Mouse (Mus musculus): ENCODE results near the gene Ssc4d. TPM values are rescaled to one million over a fixed set of nuclear protein-coding genes. Genes with fewer than 3 reads are reported as not detected.

The Ssc4d gene
- polyA plus RNA-seq, 2 experiments, result 2.1 to 2.8 TPM

DNA sequence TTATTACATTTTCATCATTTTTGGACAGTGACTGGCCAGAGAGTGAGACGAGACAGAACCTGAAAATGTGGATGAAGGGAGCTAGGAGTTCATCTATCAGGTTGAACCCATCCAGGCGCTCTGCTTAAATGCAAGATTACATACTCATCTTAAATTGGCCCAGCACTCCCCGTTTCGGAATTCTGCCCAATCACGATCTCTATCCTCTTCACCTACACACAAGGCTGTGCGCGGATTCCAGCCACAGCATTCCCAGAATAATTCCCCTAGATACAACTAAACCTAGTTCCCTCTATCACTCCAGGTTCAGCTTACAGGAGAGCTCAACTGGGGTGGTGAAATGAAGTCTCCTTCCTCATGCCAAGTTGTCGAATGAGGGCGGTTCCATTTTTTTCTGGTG lies 42.8 kb downstream of the Ssc4d start:
- no peak overlapping the region for H3K9ac ChIP-seq (replicated peaks)

DNA sequence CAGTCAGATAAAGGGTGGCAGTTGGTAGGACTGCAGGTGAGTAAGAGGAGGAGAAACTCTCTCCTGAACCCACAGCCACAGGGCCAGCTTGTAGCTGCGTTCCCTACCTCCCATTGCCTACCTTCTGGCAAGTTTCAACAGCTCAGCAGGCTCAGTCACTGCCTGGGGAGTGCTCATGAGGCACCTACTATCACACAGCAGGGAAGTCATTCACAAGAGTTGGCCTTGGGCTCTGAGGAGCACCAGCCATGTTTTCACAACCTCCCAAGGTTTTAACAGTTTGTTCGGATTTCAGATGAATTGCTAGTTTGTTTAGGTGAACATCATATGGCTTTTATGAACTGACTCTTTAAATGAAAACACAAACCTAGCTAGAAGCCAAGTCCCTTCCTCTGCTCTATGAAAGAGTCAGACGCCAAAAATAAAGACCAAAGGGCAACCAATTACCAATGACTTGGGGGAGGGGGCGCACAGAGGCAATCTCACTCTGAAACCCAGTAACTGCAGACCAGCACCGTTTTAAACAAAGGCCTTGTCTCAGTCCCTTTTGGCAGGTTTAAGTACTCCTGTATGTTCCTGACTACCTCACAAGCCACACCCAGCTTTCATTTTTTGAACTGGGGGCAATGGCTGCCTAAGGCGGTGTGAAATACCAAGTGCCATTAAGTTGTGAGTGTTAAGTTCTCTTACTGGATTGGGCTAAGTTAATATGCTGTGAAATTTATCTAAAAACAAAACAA lies 44.5 kb downstream of the Ssc4d start:
- H3K4me3 ChIP-seq (ENCODE audit: insufficient read depth in 1 of 2, low read depth in 2 of 2, low read length in 2 of 2), result no peak overlapping the region
- ATAC-seq (ENCODE audit: insufficient read depth), result no peak
- DNase-seq (ENCODE audit: low read depth in 3 of 3, low spot score in 3 of 3), result no peak
- peaks cover 3% of the 10 kb centered on the region in 2 experiments; a peak in 2 of 4 replicates for H3K4me1 ChIP-seq (replicated peaks; ENCODE audit: control insufficient read depth in 2 of 2, insufficient read depth in 2 of 2, low read length in 1 of 2)
- peaks cover 39% of the 10 kb centered on the region for H3K36me3 ChIP-seq (replicated peaks; ENCODE audit: control insufficient read depth, insufficient read depth, low read depth)
- no peak for TF ChIP-seq EP300 (IDR thresholded peaks at IDR 0.05; ENCODE audit: low read depth)
- TF ChIP-seq CTCF (IDR thresholded peaks at IDR 0.05; ENCODE audit: low read depth), result no peak
- no peak overlapping the region for H3K27ac ChIP-seq
- H3K9me3 ChIP-seq (ENCODE audit: control insufficient read depth, low read length), result no peaks in the 10 kb centered on the region
- WGBS (ENCODE audit: insufficient replicate concordance), result 78% methylated on average over 6 of the region's 6 CpGs
- H3K27me3 ChIP-seq (ENCODE audit: control insufficient read depth, insufficient read depth, low read length), result no peaks in the 10 kb centered on the region
- no peak overlapping the region for H3K4me2 ChIP-seq (ENCODE audit: low read depth)
- no peak overlapping the region for H3K9ac ChIP-seq (replicated peaks)

More for the DNA sequence above, 42.8 kb downstream of the Ssc4d start:
- WGBS (ENCODE audit: insufficient replicate concordance), result 85% methylated on average over 9 of the region's 9 CpGs
- Histone ChIP-seq H3K27me3 (ENCODE audit: control insufficient read depth, insufficient read depth, low read length) (no peaks in the 10 kb centered on the region), H3K27ac (no peak overlapping the region), H3K4me2 (ENCODE audit: low read depth) (no peak overlapping the region; the same call in 1 of the 2 replicates), H3K4me3 (ENCODE audit: insufficient read depth in 1 of 2, low read depth in 2 of 2, low read length in 2 of 2) (no peak overlapping the region), H3K9me3 (ENCODE audit: control insufficient read depth, low read length) (no peaks in the 10 kb centered on the region), H3K4me1 (replicated peaks; ENCODE audit: control insufficient read depth in 2 of 2, insufficient read depth in 2 of 2, low read length in 1 of 2) (peaks cover 7 to 9% of the 10 kb centered on the region in 2 experiments), H3K36me3 (replicated peaks; ENCODE audit: control insufficient read depth, insufficient read depth, low read depth) (peaks cover 37% of the 10 kb centered on the region)
- ATAC-seq (ENCODE audit: insufficient read depth) (no peak), DNase-seq (ENCODE audit: low read depth in 3 of 3, low spot score in 3 of 3) (no peak)
- no peak for TF ChIP-seq EP300 (IDR thresholded peaks at IDR 0.05; ENCODE audit: low read depth)
- no peak for TF ChIP-seq CTCF (IDR thresholded peaks at IDR 0.05; ENCODE audit: low read depth)

DNA sequence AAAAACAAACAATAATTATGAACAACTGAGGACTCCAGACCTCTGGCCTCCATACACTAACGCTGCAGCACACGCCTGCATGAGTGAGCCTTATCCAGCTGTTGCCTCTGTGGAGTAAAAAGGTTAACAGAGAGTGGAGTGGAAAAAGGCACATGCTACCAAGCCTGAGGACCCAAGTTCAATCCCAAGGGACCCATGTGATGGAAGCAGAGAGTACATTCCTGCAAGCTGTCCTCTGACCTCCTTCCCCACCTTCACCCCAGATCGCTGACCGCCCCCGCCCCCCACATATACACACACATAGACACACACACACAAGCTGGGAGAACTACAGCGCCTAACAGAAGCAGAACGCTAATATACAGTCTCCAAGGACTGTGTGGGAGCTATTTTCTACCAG lies 50.4 kb downstream of the Ssc4d start:
- TF ChIP-seq CTCF (IDR thresholded peaks at IDR 0.05; ENCODE audit: low read depth) (no peak), EP300 (IDR thresholded peaks at IDR 0.05; ENCODE audit: low read depth) (no peak)
- Histone ChIP-seq H3K4me2 (ENCODE audit: low read depth) (no peak overlapping the region), H3K27ac (no peak overlapping the region), H3K4me1 (replicated peaks; ENCODE audit: control insufficient read depth in 2 of 2, insufficient read depth in 2 of 2, low read length in 1 of 2) (no peaks in the 10 kb centered on the region), H3K27me3 (ENCODE audit: control insufficient read depth, insufficient read depth, low read length) (no peaks in the 10 kb centered on the region), H3K9ac (replicated peaks) (no peak overlapping the region), H3K4me3 (ENCODE audit: insufficient read depth in 1 of 2, low read depth in 2 of 2, low read length in 2 of 2) (no peak overlapping the region), H3K36me3 (replicated peaks; ENCODE audit: control insufficient read depth, insufficient read depth, low read depth) (peaks cover 21% of the 10 kb centered on the region), H3K9me3 (ENCODE audit: control insufficient read depth, low read length) (no peaks in the 10 kb centered on the region)
- 79% methylated on average over 7 of the region's 7 CpGs for WGBS (ENCODE audit: insufficient replicate concordance)
- ATAC-seq (ENCODE audit: insufficient read depth) (no peak), DNase-seq (ENCODE audit: low read depth in 3 of 3, low spot score in 3 of 3) (no peak)

DNA sequence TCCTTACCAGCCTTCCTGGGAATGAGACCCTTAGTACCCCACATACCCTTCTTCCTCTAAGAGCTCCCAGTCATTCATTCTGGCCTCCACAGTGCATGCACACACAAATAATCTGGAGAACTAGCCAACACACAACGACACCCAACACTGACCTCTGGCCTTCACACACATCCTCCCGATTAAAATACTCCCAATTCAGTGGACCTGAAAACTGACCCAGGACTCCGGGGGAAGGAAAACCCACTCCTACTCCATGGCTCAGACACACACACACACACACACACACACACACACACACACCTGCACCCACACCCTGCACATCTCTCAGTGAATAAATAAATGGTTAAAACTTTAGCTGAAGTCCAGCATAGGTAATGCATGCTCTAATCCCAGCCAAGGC lies 54.4 kb downstream of the Ssc4d start:
- H3K4me1 ChIP-seq (replicated peaks; ENCODE audit: control insufficient read depth in 2 of 2, insufficient read depth in 2 of 2, low read length in 1 of 2), result peaks cover 0 to 6% of the 10 kb centered on the region in 2 experiments; a peak in 1 of 4 replicates
- no peak overlapping the region for H3K4me3 ChIP-seq (ENCODE audit: insufficient read depth in 1 of 2, low read depth in 2 of 2, low read length in 2 of 2)
- H3K9ac ChIP-seq (replicated peaks), result no peak overlapping the region
- H3K27ac ChIP-seq, result no peak overlapping the region
- ATAC-seq (ENCODE audit: insufficient read depth), result no peak
- H3K9me3 ChIP-seq (ENCODE audit: control insufficient read depth, low read length), result no peaks in the 10 kb centered on the region
- H3K36me3 ChIP-seq (replicated peaks; ENCODE audit: control insufficient read depth, insufficient read depth, low read depth), result peaks cover 25% of the 10 kb centered on the region
- 81% methylated on average over 3 of the region's 3 CpGs for WGBS (ENCODE audit: insufficient replicate concordance)
- H3K4me2 ChIP-seq (ENCODE audit: low read depth), result no peak overlapping the region
- no peak for DNase-seq (ENCODE audit: low read depth in 3 of 3, low spot score in 3 of 3)
- TF ChIP-seq EP300 (IDR thresholded peaks at IDR 0.05; ENCODE audit: low read depth) (no peak), CTCF (IDR thresholded peaks at IDR 0.05; ENCODE audit: low read depth) (no peak)
- H3K27me3 ChIP-seq (ENCODE audit: control insufficient read depth, insufficient read depth, low read length), result no peaks in the 10 kb centered on the region

DNA sequence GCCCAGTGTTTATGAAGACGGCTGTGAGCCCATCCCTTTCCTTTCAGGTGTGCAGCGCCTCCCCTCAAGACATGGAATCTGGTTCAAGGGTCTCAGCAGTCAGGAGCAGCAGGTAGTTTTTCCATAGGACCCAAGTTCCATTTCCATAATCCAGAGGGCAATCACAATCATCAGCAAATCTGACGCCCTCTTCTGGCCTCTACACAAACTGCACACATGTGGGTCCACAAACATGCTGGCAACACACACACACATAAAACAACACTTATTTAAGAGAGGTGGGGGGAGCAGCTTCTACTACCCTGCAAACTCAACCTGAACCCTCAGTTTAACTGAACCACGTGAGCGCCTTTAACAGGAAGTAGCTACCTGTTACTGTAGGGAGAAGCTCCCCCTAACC lies 55.7 kb downstream of the Ssc4d start:
- H3K9ac ChIP-seq (replicated peaks), result no peak overlapping the region
- no peak overlapping the region for H3K27ac ChIP-seq
- no peaks in the 10 kb centered on the region for H3K9me3 ChIP-seq (ENCODE audit: control insufficient read depth, low read length)
- peaks cover 0 to 14% of the 10 kb centered on the region in 2 experiments; a peak in 3 of 4 replicates for H3K4me1 ChIP-seq (replicated peaks; ENCODE audit: control insufficient read depth in 2 of 2, insufficient read depth in 2 of 2, low read length in 1 of 2)
- TF ChIP-seq CTCF (IDR thresholded peaks at IDR 0.05; ENCODE audit: low read depth), result 0 out of 2 replicates have a peak, but pooled peaks have one; percentile 22
- TF ChIP-seq EP300 (IDR thresholded peaks at IDR 0.05; ENCODE audit: low read depth), result no peak
- DNase-seq (ENCODE audit: low read depth in 3 of 3, low spot score in 3 of 3) (no peak), ATAC-seq (ENCODE audit: insufficient read depth) (no peak)
- WGBS (ENCODE audit: insufficient replicate concordance), result 88% methylated on average over 5 of the region's 5 CpGs
- peaks cover 21% of the 10 kb centered on the region for H3K36me3 ChIP-seq (replicated peaks; ENCODE audit: control insufficient read depth, insufficient read depth, low read depth)
- H3K27me3 ChIP-seq (ENCODE audit: control insufficient read depth, insufficient read depth, low read length), result no peaks in the 10 kb centered on the region
- H3K4me3 ChIP-seq (ENCODE audit: insufficient read depth in 1 of 2, low read depth in 2 of 2, low read length in 2 of 2), result no peak overlapping the region
- H3K4me2 ChIP-seq (ENCODE audit: low read depth), result no peak overlapping the region

All from liver, embryonic 14.5 days (tissue).